Mouse (Mus musculus): Measurements from ENCODE around the gene Tango6.

DNA sequence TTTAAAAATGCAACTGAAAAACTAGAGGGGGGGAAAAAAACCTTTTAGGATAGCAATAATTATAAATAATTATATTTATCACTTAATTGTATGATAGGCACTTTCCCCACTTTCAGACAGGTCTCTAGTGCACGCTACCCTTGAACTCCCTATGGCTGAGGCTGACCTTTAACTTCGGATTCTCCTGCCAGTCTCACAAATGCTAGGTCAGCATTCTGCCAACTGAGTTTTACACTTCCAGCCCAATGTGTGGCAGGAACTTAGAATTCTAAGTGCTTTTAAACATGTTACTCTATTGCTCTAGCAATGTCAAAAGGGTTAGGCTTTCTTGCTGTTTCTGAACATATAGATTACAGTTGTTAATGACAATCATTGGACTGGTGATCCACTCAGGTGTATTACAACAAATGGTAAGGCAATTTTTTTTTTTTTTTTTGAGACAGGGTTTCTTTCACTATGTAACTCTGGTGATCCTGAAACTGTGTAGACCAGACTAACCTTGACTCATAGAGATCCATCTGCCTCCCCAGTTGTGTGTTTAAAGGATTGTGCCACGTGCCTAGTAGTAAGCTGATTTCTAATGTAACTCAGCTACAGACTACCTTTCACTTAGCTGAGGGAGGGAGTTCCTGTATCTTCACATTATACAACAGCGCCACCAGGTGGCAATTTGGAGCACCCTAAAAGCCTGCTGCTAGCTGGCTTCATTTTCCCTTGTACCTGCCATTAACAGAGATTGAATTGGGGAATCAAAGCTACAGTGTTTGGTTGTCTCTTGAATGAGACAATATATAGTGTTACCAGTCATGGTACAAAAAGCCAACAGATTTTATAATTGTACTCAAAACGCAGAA, 204.7 kb downstream of the Tango6 start:
- TF ChIP-seq MAX (IDR thresholded peaks at IDR 0.05; ENCODE audit: low read depth) (no peak), USF1 (IDR thresholded peaks at IDR 0.05; ENCODE audit: low read depth) (no peak)
